Mouse (Mus musculus): ENCODE results near the gene Sez6l2. TPM values are rescaled to one million over a fixed set of nuclear protein-coding genes. Genes with fewer than 3 reads are reported as not detected.

Sez6l2 gene
- polyA plus RNA-seq, 1 experiment from 2014 or later: 68.9 TPM

DNA sequence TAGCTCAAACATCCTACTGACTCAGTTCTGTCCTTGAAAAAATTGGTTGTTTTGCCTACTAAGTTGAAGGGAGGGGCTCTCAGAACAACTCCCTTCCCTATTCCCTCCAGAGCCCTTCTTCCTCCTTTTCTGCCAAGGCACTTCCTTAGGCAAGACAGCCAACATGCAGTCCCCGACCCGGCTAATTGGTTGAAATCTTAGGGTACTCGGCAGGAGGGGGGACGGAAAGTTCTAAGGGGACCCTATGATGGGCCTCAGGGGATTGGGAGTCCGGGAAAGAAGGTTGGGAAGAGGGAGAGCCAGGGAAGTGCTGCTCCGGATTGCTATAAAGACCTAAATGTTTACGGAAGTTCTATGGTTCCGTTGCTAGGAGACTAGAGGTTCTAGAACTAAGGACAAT is 25.1 kb downstream of the Sez6l2 start:
- peak; percentile 18; the same call in 1 of the 2 replicates for ATAC-seq (ENCODE audit: low FRiP score)

DNA sequence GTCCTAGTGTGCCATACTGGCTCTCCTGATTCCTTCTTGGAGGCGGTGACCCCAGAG is 25.4 kb downstream of the Sez6l2 start, which contains the start of gene Cdipt:
Cdipt (plus strand) TSS at position 22 of the 57 bp plus-strand sequence.
- Histone ChIP-seq H3K4me1 (replicated peaks; ENCODE audit: control insufficient read depth, insufficient read depth, low read length) (peaks cover 8% of the 10 kb centered on the region), H3K9ac (peak within 1 kb of the TSS; percentile 97), H3K27me3 (ENCODE audit: control insufficient read depth, insufficient read depth, low read length) (no peaks in the 10 kb centered on the region), H3K4me3 (replicated peaks; ENCODE audit: low read length) (peak within 1 kb of the TSS; percentile 86), H3K9me3 (ENCODE audit: control insufficient read depth, low read length) (no peaks in the 10 kb centered on the region), H3K4me2 (replicated peaks) (peak within 1 kb of the TSS; percentile 85), H3K36me3 (replicated peaks; ENCODE audit: control insufficient read depth, insufficient read depth) (peaks cover 44% of the 10 kb centered on the region), H3K27ac (peak within 1 kb of the TSS; percentile 96)
- ATAC-seq (ENCODE audit: low FRiP score) (no peak), DNase-seq (ENCODE audit: low spot score) (no peak)
- WGBS: 13% methylated on average over 1 of the region's 1 CpGs

More for the DNA sequence above, 25.1 kb downstream of the Sez6l2 start:
- H3K9me3 ChIP-seq (ENCODE audit: control insufficient read depth, low read length): no peaks in the 10 kb centered on the region
- H3K4me3 ChIP-seq (replicated peaks; ENCODE audit: low read length): peak overlapping the region; percentile 86
- 0 out of 2 replicates have a peak overlapping the region, but pooled peaks have one; percentile 97 for H3K9ac ChIP-seq
- DNase-seq (ENCODE audit: low spot score): no peak
- peaks cover 8% of the 10 kb centered on the region for H3K4me1 ChIP-seq (replicated peaks; ENCODE audit: control insufficient read depth, insufficient read depth, low read length)
- no peaks in the 10 kb centered on the region for H3K27me3 ChIP-seq (ENCODE audit: control insufficient read depth, insufficient read depth, low read length)
- WGBS: 9% methylated on average over 8 of the region's 8 CpGs
- peak overlapping the region; percentile 96 for H3K27ac ChIP-seq
- H3K36me3 ChIP-seq (replicated peaks; ENCODE audit: control insufficient read depth, insufficient read depth): peaks cover 44% of the 10 kb centered on the region
- H3K4me2 ChIP-seq (replicated peaks): peak overlapping the region; percentile 85

DNA sequence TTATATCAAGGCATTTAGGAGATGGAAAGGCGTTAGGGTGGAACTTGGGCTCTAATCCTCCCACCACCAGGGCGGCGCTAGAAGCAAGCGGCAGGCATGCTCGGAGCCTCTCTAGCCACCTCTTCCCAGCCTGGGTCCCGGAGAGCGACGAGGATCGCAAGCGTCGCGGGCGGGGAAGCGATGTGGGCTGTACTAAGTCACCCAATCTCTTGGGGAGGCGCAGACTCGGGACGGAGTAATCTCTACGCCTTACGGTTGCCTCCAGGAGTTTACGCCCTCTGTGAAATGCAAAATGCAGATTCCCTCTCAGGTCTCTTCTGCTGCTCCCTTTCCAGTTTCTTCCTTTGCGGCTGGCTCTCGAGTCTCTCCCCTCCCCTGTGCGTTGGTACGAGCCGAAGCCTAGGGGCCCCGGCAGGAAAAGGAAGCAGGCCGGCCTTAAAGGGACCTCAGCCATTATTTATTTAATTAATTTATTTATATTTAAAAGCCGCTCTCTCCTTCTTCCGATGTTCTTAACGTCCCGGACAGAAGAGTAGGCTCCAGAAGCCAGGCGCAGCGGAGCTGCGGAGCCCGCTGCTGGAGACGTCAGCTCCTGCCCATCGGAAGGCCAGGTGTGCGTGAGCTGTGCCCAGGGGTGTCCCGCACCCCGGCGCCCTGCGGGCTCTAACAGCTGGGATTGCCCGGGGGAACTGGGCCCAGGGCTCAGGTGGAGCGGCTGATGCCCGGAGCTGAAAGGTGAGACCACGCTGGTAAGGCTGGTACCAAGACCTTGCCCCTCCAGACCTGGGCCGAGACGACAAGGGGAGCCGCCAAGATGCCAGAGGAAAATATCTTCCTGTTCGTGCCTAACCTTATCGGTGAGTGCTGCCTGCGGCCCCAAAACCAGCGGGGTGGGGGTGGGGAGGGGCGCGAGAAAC is 25.8 kb downstream of the Sez6l2 start, which contains the start of gene Cdiptos:
Cdiptos (minus strand) TSS at position 149 of the 917 bp plus-strand sequence.
- H3K4me1 ChIP-seq (replicated peaks; ENCODE audit: control insufficient read depth, insufficient read depth, low read length): peaks cover 8% of the 10 kb centered on the region
- H3K36me3 ChIP-seq (replicated peaks; ENCODE audit: control insufficient read depth, insufficient read depth): peaks cover 44% of the 10 kb centered on the region
- under 1% methylated on average over 55 of the region's 55 CpGs for WGBS

GRCm38 (mm10) chr7:126976878-126977459 is 26.6 kb downstream of the Sez6l2 start:
- Histone ChIP-seq H3K9ac (peak overlapping the region; percentile 97), H3K27ac (peak overlapping the region; percentile 96), H3K27me3 (ENCODE audit: control insufficient read depth, insufficient read depth, low read length) (no peaks in the 10 kb centered on the region), H3K4me2 (replicated peaks) (peak overlapping the region; percentile 85), H3K36me3 (replicated peaks; ENCODE audit: control insufficient read depth, insufficient read depth) (peaks cover 42% of the 10 kb centered on the region), H3K4me3 (replicated peaks; ENCODE audit: low read length) (peak overlapping the region; percentile 86), H3K4me1 (replicated peaks; ENCODE audit: control insufficient read depth, insufficient read depth, low read length) (peaks cover 8% of the 10 kb centered on the region), H3K9me3 (ENCODE audit: control insufficient read depth, low read length) (no peaks in the 10 kb centered on the region)
- WGBS: 30% methylated on average over 14 of the region's 14 CpGs
- no peak for DNase-seq (ENCODE audit: low spot score)
- ATAC-seq (ENCODE audit: low FRiP score): peak; percentile 1; the same call in 1 of the 2 replicates

More for the DNA sequence above, 25.8 kb downstream of the Sez6l2 start, which contains the start of gene Cdiptos:
- Histone ChIP-seq H3K27ac (peak within 1 kb of the TSS; percentile 96), H3K9me3 (ENCODE audit: control insufficient read depth, low read length) (no peaks in the 10 kb centered on the region), H3K9ac (peak within 1 kb of the TSS; percentile 97), H3K4me2 (replicated peaks) (peak within 1 kb of the TSS; percentile 85), H3K4me3 (replicated peaks; ENCODE audit: low read length) (peak within 1 kb of the TSS; percentile 86), H3K27me3 (ENCODE audit: control insufficient read depth, insufficient read depth, low read length) (no peaks in the 10 kb centered on the region)
- ATAC-seq (ENCODE audit: low FRiP score) (peak; percentile 96), DNase-seq (ENCODE audit: low spot score) (peak; percentile 97)

DNA sequence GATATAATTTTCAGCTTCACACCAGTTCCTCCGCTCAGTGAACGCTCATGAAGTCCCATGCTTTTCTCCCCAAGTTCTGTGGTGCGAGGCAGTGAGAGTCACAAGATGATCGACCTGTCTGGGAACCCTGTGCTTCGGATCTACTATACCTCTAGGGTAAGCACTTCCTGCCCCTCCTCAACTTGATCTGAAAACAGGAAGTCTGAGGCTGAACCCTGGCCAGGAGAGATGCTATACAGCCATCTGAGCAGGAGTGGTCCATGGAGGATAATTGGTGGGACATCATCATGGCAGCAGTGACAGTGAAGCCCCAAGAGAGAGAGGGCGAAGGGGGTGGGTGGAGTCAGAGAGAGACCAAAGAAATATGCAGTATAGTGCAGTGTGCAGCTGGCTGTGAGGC is 28.5 kb downstream of the Sez6l2 start:
- WGBS: 93% methylated on average over 6 of the region's 6 CpGs
- no peak for ATAC-seq (ENCODE audit: low FRiP score)
- Histone ChIP-seq H3K27me3 (ENCODE audit: control insufficient read depth, insufficient read depth, low read length) (no peaks in the 10 kb centered on the region), H3K9me3 (ENCODE audit: control insufficient read depth, low read length) (no peaks in the 10 kb centered on the region), H3K4me1 (replicated peaks; ENCODE audit: control insufficient read depth, insufficient read depth, low read length) (peaks cover 8% of the 10 kb centered on the region), H3K4me3 (replicated peaks; ENCODE audit: low read length) (no peak overlapping the region), H3K9ac (no peak overlapping the region), H3K4me2 (replicated peaks) (no peak overlapping the region), H3K36me3 (replicated peaks; ENCODE audit: control insufficient read depth, insufficient read depth) (peaks cover 39% of the 10 kb centered on the region), H3K27ac (no peak overlapping the region)
- DNase-seq (ENCODE audit: low spot score): no peak

GRCm38 (mm10) chr7:126981601-126982000 is 31.2 kb downstream of the Sez6l2 start:
- H3K9ac ChIP-seq: no peak overlapping the region
- H3K36me3 ChIP-seq (replicated peaks; ENCODE audit: control insufficient read depth, insufficient read depth): peaks cover 39% of the 10 kb centered on the region
- no peak for DNase-seq (ENCODE audit: low spot score)
- peaks cover 8% of the 10 kb centered on the region; the same call in 1 of the 2 replicates for H3K4me1 ChIP-seq (replicated peaks; ENCODE audit: control insufficient read depth, insufficient read depth, low read length)
- 90% methylated on average over 2 of the region's 2 CpGs for WGBS
- H3K4me3 ChIP-seq (replicated peaks; ENCODE audit: low read length): no peak overlapping the region
- no peak overlapping the region for H3K27ac ChIP-seq
- H3K27me3 ChIP-seq (ENCODE audit: control insufficient read depth, insufficient read depth, low read length): no peaks in the 10 kb centered on the region
- no peak overlapping the region for H3K4me2 ChIP-seq (replicated peaks)
- no peaks in the 10 kb centered on the region for H3K9me3 ChIP-seq (ENCODE audit: control insufficient read depth, low read length)
- ATAC-seq (ENCODE audit: low FRiP score): no peak

DNA sequence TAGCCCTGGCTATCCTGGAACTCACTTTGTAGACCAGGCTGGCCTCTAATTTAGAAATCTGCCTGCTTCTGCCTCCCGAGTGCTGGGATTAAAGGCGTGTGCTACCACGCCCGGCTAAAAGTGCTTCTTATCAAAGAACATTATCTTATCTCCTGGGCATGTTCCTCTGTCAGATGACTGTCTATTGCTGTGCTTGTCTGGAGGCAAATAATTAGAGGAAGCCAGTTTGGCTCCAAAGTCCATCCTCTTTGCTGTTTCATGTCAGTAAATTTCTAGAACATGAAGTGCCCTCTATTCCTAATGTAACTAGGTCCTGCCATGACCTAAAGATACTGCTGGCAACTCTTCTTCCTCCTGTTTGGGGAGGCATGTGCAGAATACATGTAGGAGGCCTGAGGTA is 31.7 kb downstream of the Sez6l2 start:
- Histone ChIP-seq H3K4me1 (replicated peaks; ENCODE audit: control insufficient read depth, insufficient read depth, low read length) (peaks cover 5% of the 10 kb centered on the region; the same call in 1 of the 2 replicates), H3K4me3 (replicated peaks; ENCODE audit: low read length) (no peak overlapping the region), H3K36me3 (replicated peaks; ENCODE audit: control insufficient read depth, insufficient read depth) (peaks cover 39% of the 10 kb centered on the region), H3K9ac (no peak overlapping the region), H3K27me3 (ENCODE audit: control insufficient read depth, insufficient read depth, low read length) (no peaks in the 10 kb centered on the region), H3K9me3 (ENCODE audit: control insufficient read depth, low read length) (no peaks in the 10 kb centered on the region), H3K4me2 (replicated peaks) (no peak overlapping the region), H3K27ac (no peak overlapping the region)
- DNase-seq (ENCODE audit: low spot score) (no peak), ATAC-seq (ENCODE audit: low FRiP score) (no peak)
- WGBS: 99% methylated on average over 4 of the region's 4 CpGs

- 87% methylated on average over 7 of the region's 7 CpGs for WGBS
- no peak for ATAC-seq (ENCODE audit: low FRiP score)
- Histone ChIP-seq H3K27me3 (ENCODE audit: control insufficient read depth, insufficient read depth, low read length) (no peaks in the 10 kb centered on the region), H3K9me3 (ENCODE audit: control insufficient read depth, low read length) (no peaks in the 10 kb centered on the region), H3K4me3 (replicated peaks; ENCODE audit: low read length) (no peak overlapping the region), H3K9ac (no peak overlapping the region), H3K4me1 (replicated peaks; ENCODE audit: control insufficient read depth, insufficient read depth, low read length) (no peaks in the 10 kb centered on the region), H3K4me2 (replicated peaks) (no peak overlapping the region), H3K27ac (no peak overlapping the region), H3K36me3 (replicated peaks; ENCODE audit: control insufficient read depth, insufficient read depth) (peaks cover 37% of the 10 kb centered on the region)
- DNase-seq (ENCODE audit: low spot score): no peak
Observed at GRCm38 (mm10) chr7:126983113-126983512, 32.8 kb downstream of the Sez6l2 start.

GRCm38 (mm10) chr7:126984667-126985444 is 34.5 kb downstream of the Sez6l2 start:
- Histone ChIP-seq H3K36me3 (replicated peaks; ENCODE audit: control insufficient read depth, insufficient read depth) (peaks cover 19% of the 10 kb centered on the region), H3K4me3 (replicated peaks; ENCODE audit: low read length) (no peak overlapping the region), H3K4me2 (replicated peaks) (no peak overlapping the region), H3K9me3 (ENCODE audit: control insufficient read depth, low read length) (no peaks in the 10 kb centered on the region), H3K4me1 (replicated peaks; ENCODE audit: control insufficient read depth, insufficient read depth, low read length) (no peaks in the 10 kb centered on the region), H3K9ac (no peak overlapping the region), H3K27ac (no peak overlapping the region), H3K27me3 (ENCODE audit: control insufficient read depth, insufficient read depth, low read length) (no peaks in the 10 kb centered on the region)
- 66% methylated on average over 10 of the region's 10 CpGs for WGBS
- ATAC-seq (ENCODE audit: low FRiP score) (no peak), DNase-seq (ENCODE audit: low spot score) (no peak)

All from hindbrain, embryonic 14.5 days (tissue).